Mouse (Mus musculus): ENCODE data around the gene Foxp1. TPM values are rescaled to one million over a fixed set of nuclear protein-coding genes. Genes with fewer than 3 reads are reported as not detected.

The Foxp1 gene
- polyA plus RNA-seq, 1 experiment from 2014 or later = 70.4 TPM

- H3K9me3 ChIP-seq = no peaks in the 10 kb centered on the region
- WGBS = 78% methylated on average over 7 of the region's 7 CpGs
- H3K27ac ChIP-seq = no peak overlapping the region
- ATAC-seq = no peak
- H3K9ac ChIP-seq (replicated peaks) = no peak overlapping the region
- H3K4me2 ChIP-seq (replicated peaks) = no peak overlapping the region
- no peak overlapping the region for H3K4me3 ChIP-seq (replicated peaks)
- no peaks in the 10 kb centered on the region for H3K36me3 ChIP-seq
- peaks cover 44% of the 10 kb centered on the region for H3K4me1 ChIP-seq (replicated peaks)
- no peaks in the 10 kb centered on the region for H3K27me3 ChIP-seq
Observed at GRCm38 (mm10) chr6:99378997-99379710, 143.4 kb downstream of the Foxp1 start.

DNA sequence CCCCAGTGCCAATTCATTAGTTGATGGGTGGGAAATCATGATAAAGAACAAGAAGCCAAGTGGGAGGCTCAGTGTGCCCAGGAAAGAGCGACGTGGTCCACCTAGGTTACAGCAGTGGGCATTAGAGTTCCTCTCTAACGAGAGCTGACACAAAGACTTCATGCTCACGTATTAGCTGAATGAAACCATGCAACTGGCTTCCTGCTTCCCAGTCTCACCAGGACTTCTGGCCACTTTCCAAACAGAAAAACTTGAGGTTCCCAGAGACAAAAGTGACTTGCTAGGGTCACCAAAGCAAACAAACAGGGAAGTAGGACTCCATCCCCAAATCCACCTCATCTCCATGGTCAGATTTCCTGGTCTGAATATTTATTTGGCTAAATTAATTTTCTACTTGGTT is 144.8 kb downstream of the Foxp1 start:
- Histone ChIP-seq H3K27ac (no peak overlapping the region), H3K4me3 (replicated peaks) (no peak overlapping the region), H3K9me3 (no peaks in the 10 kb centered on the region), H3K9ac (replicated peaks) (no peak overlapping the region), H3K4me1 (replicated peaks) (peaks cover 33% of the 10 kb centered on the region), H3K27me3 (no peaks in the 10 kb centered on the region), H3K4me2 (replicated peaks) (no peak overlapping the region), H3K36me3 (no peaks in the 10 kb centered on the region)
- no peak for ATAC-seq
- 62% methylated on average over 4 of the region's 4 CpGs for WGBS

DNA sequence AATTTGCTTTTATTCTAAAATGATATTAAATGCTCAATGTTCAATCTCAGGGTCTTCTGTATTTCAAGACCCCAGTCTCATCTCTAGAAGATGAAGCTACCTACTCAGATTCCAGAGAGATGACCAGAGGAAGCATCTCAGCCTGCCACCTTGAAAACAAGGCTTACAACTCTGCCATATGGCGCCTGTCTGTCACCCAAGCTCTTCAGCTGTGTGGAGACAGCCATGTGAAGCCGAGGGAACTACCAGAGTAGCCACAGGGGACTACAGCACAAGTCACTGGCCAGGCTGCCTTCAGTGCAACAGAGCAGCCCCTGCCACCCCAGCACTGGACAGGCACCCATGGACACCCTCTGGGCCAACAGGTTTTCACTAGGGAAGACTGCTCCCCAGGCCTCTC is 145.4 kb downstream of the Foxp1 start:
- Histone ChIP-seq H3K9me3 (no peaks in the 10 kb centered on the region), H3K27ac (no peak overlapping the region), H3K9ac (replicated peaks) (no peak overlapping the region), H3K36me3 (no peaks in the 10 kb centered on the region), H3K4me3 (replicated peaks) (no peak overlapping the region), H3K27me3 (no peaks in the 10 kb centered on the region), H3K4me1 (replicated peaks) (peaks cover 33% of the 10 kb centered on the region), H3K4me2 (replicated peaks) (no peak overlapping the region)
- ATAC-seq = no peak
- WGBS = 61% methylated on average over 2 of the region's 2 CpGs

DNA sequence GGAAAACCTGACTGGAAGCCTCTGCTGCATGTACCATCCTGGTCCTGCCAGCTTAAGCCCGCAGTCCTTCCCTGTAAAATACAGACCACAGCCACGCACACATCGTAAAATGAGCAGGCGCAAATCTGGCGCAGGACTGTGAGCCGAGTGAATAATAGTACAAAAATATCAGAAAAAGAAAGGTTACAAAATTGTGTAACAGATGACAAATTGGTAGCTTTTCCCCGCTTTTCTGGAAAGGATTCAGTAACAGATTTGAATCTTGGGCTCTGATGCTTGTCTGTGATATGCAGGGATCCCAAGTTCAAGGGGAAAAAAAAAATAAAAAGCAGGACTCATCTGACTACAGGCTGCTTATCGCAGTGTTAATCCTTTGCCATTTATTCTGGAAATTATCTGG is 145.8 kb downstream of the Foxp1 start:
- H3K36me3 ChIP-seq = no peaks in the 10 kb centered on the region
- no peak overlapping the region for H3K9ac ChIP-seq (replicated peaks)
- H3K4me1 ChIP-seq (replicated peaks) = peaks cover 33% of the 10 kb centered on the region
- H3K27me3 ChIP-seq = no peaks in the 10 kb centered on the region
- H3K9me3 ChIP-seq = no peaks in the 10 kb centered on the region
- WGBS = 82% methylated on average over 8 of the region's 8 CpGs
- H3K4me3 ChIP-seq (replicated peaks) = no peak overlapping the region
- no peak overlapping the region; the same call in 1 of the 2 replicates for H3K27ac ChIP-seq
- ATAC-seq = no peak
- no peak overlapping the region for H3K4me2 ChIP-seq (replicated peaks)

GRCm38 (mm10) chr6:99375865-99376264 is 146.7 kb downstream of the Foxp1 start:
- Histone ChIP-seq H3K4me1 (replicated peaks) (peaks cover 33% of the 10 kb centered on the region), H3K9ac (replicated peaks) (no peak overlapping the region), H3K4me2 (replicated peaks) (no peak overlapping the region), H3K9me3 (no peaks in the 10 kb centered on the region), H3K27ac (no peak overlapping the region), H3K4me3 (replicated peaks) (no peak overlapping the region), H3K27me3 (no peaks in the 10 kb centered on the region), H3K36me3 (no peaks in the 10 kb centered on the region)
- WGBS = 53% methylated on average over 6 of the region's 6 CpGs
- no peak for ATAC-seq

DNA sequence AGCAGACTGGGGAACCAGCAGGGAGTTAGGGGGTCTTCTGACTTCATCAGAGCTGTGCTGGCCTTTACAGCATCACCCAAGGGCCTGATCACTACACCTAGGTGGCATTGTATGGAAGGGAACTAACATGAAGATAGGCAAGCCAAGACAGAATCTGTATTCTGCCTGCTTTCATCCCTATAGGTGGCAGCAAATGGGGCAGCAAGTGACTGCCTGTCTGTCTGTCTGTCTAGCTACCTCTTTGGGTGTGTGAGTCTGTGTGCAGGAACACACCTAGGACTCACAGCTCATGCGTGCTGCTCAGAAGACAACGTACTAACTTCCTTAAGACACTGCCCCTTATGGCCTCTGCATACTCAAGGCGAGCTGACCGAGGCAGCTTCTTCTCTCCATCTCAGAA is 147.1 kb downstream of the Foxp1 start:
- H3K27ac ChIP-seq = no peak overlapping the region

DNA sequence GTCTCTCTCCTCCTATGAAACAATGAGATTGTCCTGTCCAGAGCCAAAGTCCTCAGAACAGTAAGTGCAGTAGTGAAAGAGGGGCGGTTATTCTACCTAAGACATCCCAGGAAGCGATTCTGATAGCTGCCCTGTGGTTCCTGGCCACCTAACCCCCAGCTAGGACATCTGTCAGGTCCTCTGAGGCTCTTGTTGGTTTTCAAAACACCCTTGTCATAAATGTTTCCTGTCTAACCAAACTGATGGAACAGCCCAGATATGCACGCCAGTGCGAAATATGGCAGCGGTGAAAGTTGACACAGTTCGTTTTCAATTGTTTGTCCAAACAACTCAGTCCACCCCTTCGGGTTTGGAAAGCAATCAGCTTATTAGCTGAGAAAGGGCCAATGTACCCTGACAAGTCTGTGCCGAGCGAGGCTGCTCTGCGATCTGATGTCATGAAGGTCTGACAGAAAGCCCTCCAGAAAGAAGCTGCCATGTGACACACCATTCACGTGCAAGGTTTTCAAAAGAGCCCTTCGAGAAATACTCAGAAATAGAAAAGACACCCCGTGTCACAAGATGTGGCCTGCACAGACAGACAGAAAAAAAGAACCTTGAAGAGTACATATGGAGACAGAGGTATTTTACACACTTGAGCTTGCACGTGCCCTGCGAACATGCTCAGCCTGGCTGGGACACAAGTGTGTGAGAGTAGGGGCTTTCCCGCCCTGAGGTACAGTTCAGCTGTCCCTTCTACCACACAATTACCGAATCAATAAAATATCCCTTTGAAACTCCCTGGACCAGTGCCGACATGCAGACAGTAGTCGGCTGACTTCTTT is 147.9 kb downstream of the Foxp1 start:
- Histone ChIP-seq H3K4me2 (replicated peaks) (no peak overlapping the region), H3K9ac (replicated peaks) (no peak overlapping the region), H3K27me3 (no peaks in the 10 kb centered on the region), H3K4me3 (replicated peaks) (no peak overlapping the region), H3K4me1 (replicated peaks) (peaks cover 33% of the 10 kb centered on the region), H3K9me3 (no peaks in the 10 kb centered on the region), H3K36me3 (no peaks in the 10 kb centered on the region), H3K27ac (no peak overlapping the region)
- WGBS = 80% methylated on average over 19 of the region's 19 CpGs
- ATAC-seq = peak; percentile 50; the same call in 1 of the 2 replicates

More for the DNA sequence above, 147.1 kb downstream of the Foxp1 start:
- Histone ChIP-seq H3K27me3 (no peaks in the 10 kb centered on the region), H3K4me2 (replicated peaks) (no peak overlapping the region), H3K9me3 (no peaks in the 10 kb centered on the region), H3K4me1 (replicated peaks) (peaks cover 33% of the 10 kb centered on the region), H3K36me3 (no peaks in the 10 kb centered on the region), H3K4me3 (replicated peaks) (no peak overlapping the region), H3K9ac (replicated peaks) (no peak overlapping the region)
- ATAC-seq = no peak
- WGBS = 89% methylated on average over 4 of the region's 4 CpGs

DNA sequence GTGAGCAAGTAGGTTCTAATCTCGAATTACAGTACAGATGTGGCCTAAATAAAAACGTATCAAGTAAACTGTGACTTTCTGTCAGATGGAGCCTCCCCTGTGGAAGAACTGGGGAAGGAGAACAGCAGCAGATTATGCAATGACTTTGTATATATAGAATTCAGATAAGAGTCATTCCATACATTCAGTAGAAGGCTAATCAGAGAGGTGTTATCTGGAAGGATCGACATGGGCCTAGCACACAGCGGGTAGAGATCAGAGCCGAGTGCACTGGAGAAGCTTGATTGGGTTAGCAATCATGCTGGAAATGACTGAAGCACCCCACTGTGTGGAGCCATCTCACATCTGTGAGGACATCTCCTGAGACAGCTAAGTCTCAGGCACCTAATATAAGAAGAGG is 150.1 kb downstream of the Foxp1 start:
- Histone ChIP-seq H3K27ac (no peak overlapping the region), H3K4me1 (replicated peaks) (peaks cover 28% of the 10 kb centered on the region), H3K27me3 (no peaks in the 10 kb centered on the region), H3K4me2 (replicated peaks) (no peak overlapping the region), H3K9me3 (no peaks in the 10 kb centered on the region), H3K9ac (replicated peaks) (no peak overlapping the region), H3K36me3 (no peaks in the 10 kb centered on the region), H3K4me3 (replicated peaks) (no peak overlapping the region)
- no peak for ATAC-seq
- WGBS = 90% methylated on average over 5 of the region's 5 CpGs

DNA sequence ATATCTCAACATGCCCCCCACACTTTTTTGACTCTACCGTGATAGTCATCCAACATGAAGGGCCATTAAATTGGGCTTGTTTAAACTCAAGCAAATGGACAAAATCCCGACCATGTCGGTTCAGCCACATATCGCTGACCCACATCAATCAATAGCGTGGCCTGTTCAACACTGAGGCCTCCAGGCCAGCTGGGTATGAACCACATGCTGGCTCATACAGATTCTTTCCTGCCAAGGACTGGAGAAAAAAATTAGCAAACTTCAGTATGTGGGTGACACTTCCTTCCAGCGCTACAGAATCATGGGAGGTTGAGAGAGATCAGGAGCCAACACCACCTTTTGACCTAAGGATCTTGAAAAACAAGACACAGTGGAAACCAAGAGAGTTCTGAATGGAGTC is 150.5 kb downstream of the Foxp1 start:
- H3K4me2 ChIP-seq (replicated peaks) = no peak overlapping the region
- no peaks in the 10 kb centered on the region for H3K9me3 ChIP-seq
- H3K36me3 ChIP-seq = no peaks in the 10 kb centered on the region
- ATAC-seq = no peak
- H3K4me3 ChIP-seq (replicated peaks) = no peak overlapping the region
- H3K9ac ChIP-seq (replicated peaks) = no peak overlapping the region
- peaks cover 24% of the 10 kb centered on the region for H3K4me1 ChIP-seq (replicated peaks)
- no peaks in the 10 kb centered on the region for H3K27me3 ChIP-seq
- H3K27ac ChIP-seq = no peak overlapping the region
- WGBS = 91% methylated on average over 6 of the region's 6 CpGs

- Histone ChIP-seq H3K36me3 (no peaks in the 10 kb centered on the region), H3K9me3 (no peaks in the 10 kb centered on the region), H3K9ac (replicated peaks) (no peak overlapping the region), H3K27me3 (no peaks in the 10 kb centered on the region), H3K4me1 (replicated peaks) (peaks cover 3% of the 10 kb centered on the region), H3K27ac (no peak overlapping the region), H3K4me2 (replicated peaks) (no peak overlapping the region), H3K4me3 (replicated peaks) (no peak overlapping the region)
- 90% methylated on average over 2 of the region's 2 CpGs for WGBS
- no peak for ATAC-seq
Observed at GRCm38 (mm10) chr6:99369931-99370330, 152.6 kb downstream of the Foxp1 start.

DNA sequence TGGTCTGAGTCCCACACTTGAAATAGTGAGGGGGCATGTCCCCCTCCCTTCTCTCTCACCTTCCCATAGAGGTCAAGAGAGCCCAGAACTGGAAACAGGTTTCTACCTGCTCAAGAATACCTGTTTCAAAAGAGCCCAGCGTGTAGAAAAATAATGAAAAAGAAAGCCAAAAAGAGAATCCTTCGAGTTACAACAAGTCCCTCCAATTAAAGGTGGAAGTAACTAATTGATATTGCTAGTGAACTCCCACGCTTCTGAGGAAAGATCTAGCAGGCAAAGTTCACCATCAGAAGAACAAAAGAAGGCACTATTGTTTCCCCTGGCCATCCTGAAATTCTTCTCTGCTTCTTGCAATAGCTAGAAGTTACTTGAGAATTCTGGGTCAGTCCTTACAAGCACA is 153.4 kb downstream of the Foxp1 start:
- H3K27me3 ChIP-seq = no peaks in the 10 kb centered on the region
- no peak for ATAC-seq
- H3K4me3 ChIP-seq (replicated peaks) = no peak overlapping the region
- H3K36me3 ChIP-seq = no peaks in the 10 kb centered on the region
- no peaks in the 10 kb centered on the region for H3K4me1 ChIP-seq (replicated peaks)
- no peak overlapping the region for H3K27ac ChIP-seq
- H3K4me2 ChIP-seq (replicated peaks) = no peak overlapping the region
- H3K9me3 ChIP-seq = no peaks in the 10 kb centered on the region
- H3K9ac ChIP-seq (replicated peaks) = no peak overlapping the region
- WGBS = 89% methylated on average over 3 of the region's 3 CpGs

DNA sequence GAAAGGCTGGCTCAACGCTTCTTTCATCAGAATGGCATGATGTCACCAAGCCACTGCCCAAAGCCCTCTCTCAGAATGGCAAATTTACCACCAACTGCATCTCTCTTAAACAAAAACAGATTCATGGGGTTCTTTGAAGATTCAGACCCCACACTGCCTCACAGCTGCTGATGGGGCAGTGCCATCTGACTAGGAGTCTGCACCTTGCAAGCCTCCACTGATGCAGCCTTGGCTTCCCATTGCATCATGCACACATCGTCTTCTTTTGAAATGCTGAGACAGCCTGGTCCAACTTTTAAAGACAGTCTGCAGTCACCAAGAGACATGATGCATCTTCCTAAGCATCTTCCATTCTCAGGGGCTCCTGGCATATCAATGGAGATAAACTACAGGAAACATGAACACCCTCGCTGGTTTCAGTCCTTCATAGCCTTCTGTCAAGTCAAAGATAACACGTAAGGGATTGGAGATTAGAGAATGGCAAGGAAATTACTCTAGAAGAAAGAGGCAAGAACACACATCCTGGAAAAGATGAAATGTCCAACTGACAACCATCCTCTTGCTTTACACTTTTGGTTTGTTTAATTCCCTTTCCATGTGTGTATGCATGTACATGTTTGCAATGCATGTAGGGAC is 154.3 kb downstream of the Foxp1 start:
- no peaks in the 10 kb centered on the region for H3K9me3 ChIP-seq
- no peak overlapping the region for H3K4me2 ChIP-seq (replicated peaks)
- H3K27me3 ChIP-seq = no peaks in the 10 kb centered on the region
- no peaks in the 10 kb centered on the region for H3K36me3 ChIP-seq
- no peak overlapping the region for H3K27ac ChIP-seq
- H3K4me1 ChIP-seq (replicated peaks) = no peaks in the 10 kb centered on the region
- no peak overlapping the region for H3K9ac ChIP-seq (replicated peaks)
- no peak for ATAC-seq
- no peak overlapping the region for H3K4me3 ChIP-seq (replicated peaks)
- WGBS = 90% methylated on average over 4 of the region's 4 CpGs
